Mouse (Mus musculus): ENCODE measurements at regions not wholly inside any gene's neighbourhood (a gene's known extent, or its start where the extent isn't known, plus 50 kb on each side); places are given as distances from the start of the nearest gene placed in this dataset.

GRCm38 (mm10) chr12:16157896-16158295 lies 341.2 kb upstream of the Trib2 start:
- TF ChIP-seq CTCF (IDR thresholded peaks at IDR 0.05; ENCODE audit: control insufficient read depth, insufficient read depth, insufficient replicate concordance, low read depth, low read length) (no peak), POLR2A (IDR thresholded peaks at IDR 0.05; ENCODE audit: control insufficient read depth, low read depth, low read length) (no peak)
